Mouse (Mus musculus) embryonic facial prominence, embryonic 14.5 days (tissue): ENCODE results near the gene Agap1. TPM values are rescaled to one million over a fixed set of nuclear protein-coding genes. Genes with fewer than 3 reads are reported as not detected.

ENCODE experiments used
- ATAC-seq: fragments of 200-750 bp; cut with Nextera tagmentation; 2 replicates; pipeline ENCODE4 v1.8.0; 2017; ENCODE audit warnings: low read depth, moderate number of reproducible peaks, moderate TSS enrichment
- DNase-seq: peaks from one replicate; pipeline ENCODE4 v3.0.0-alpha.2; 2015; ENCODE audit warnings: low spot score
- H3K27ac ChIP-seq: fragments of 300-500 bp; sonication (generic); replicated peaks from 2 replicates; pipeline ENCODE4 v1.5.1; 2014; ENCODE audit warnings: low read depth, mild to moderate bottlenecking, low read length, moderate library complexity
- H3K27me3 ChIP-seq: fragments of 300-500 bp; sonication (generic); replicated peaks from 2 replicates; pipeline ENCODE4 v1.6.1; 2014; ENCODE audit warnings: low read length; ENCODE audit not compliant: control insufficient read depth, insufficient read depth
- H3K36me3 ChIP-seq: fragments of 300-500 bp; sonication (generic); 2 replicates; pipeline ENCODE4 v1.6.1; 2014; ENCODE audit warnings: low read length, mixed read lengths; ENCODE audit not compliant: control insufficient read depth, insufficient read depth
- H3K4me1 ChIP-seq: fragments of 300-500 bp; sonication (generic); 2 replicates; pipeline ENCODE4 v1.6.1; 2014; ENCODE audit warnings: antibody characterized with exemption, low read length; ENCODE audit not compliant: control insufficient read depth, insufficient read depth
- H3K4me2 ChIP-seq: fragments of 300-500 bp; sonication (generic); 2 replicates; pipeline ENCODE4 v1.6.1; 2014; ENCODE audit warnings: low read depth, mild to moderate bottlenecking, low read length, moderate library complexity, mixed read lengths
- H3K4me3 ChIP-seq: fragments of 300-500 bp; sonication (generic); 2 replicates; pipeline ENCODE4 v1.5.1; 2014; ENCODE audit warnings: low read depth, mild to moderate bottlenecking, low read length
- H3K9ac ChIP-seq: fragments of 300-500 bp; sonication (generic); 2 replicates; pipeline ENCODE4 v1.6.1; 2014; ENCODE audit warnings: low read depth, mild to moderate bottlenecking, low read length, moderate library complexity, mixed read lengths
- H3K9me3 ChIP-seq: fragments of 300-500 bp; sonication (generic); 2 replicates; pipeline ENCODE4 v1.6.1; 2016; ENCODE audit warnings: low read length; ENCODE audit not compliant: control insufficient read depth
- WGBS: fragments of 180-500 bp; shearing (Covaris S2); extraction: QIAGEN DNeasy Blood & Tissue Kit; methylation state at CpG from one replicate; pipeline ENCODE4 v1.1.7; 2014; 5-methylcytosine and 5-hydroxymethylcytosine counted together
- polyA plus RNA-seq: library from polyadenylated mRNA; unstranded; fragments of >200 nt; fragmentation: Nextera tagmentation; extraction: Ambion mirVana; gene quantifications from 2 replicates; pipeline ENCODE4 v1.2.1, GENCODE M21; 2014

Agap1 gene
- polyA plus RNA-seq, 1 experiment from 2014 or later: 19.9 TPM

DNA sequence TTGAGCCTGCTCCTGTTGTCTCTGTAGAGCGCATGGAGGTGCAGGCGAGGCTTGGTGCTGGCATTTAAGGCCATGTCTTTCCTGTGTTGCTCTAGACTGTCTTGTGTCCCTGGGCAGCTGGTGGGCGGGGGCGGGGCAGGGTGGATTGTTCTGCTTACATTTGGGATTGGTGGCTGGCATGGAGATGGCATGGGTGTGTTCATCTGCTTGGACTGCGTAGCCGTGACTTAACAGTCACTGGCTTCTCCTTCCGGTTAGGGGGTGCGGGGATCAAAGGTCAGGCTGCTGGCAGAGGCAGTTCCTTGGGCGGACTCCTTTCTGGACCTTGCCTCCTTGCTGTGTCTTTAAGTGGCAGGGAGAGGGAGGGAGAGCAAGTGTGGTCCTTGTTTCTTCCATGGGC, 26.5 kb downstream of the Agap1 start:
- H3K27ac ChIP-seq: no peak overlapping the region
- H3K36me3 ChIP-seq: no peaks in the 10 kb centered on the region
- H3K4me3 ChIP-seq: no peak overlapping the region
- no peak for DNase-seq
- 57% methylated on average over 7 of the region's 9 CpGs for WGBS
- no peak overlapping the region for H3K9ac ChIP-seq
- peaks cover 14% of the 10 kb centered on the region; the same call in 1 of the 2 replicates for H3K4me1 ChIP-seq
- H3K4me2 ChIP-seq: no peak overlapping the region
- ATAC-seq: no peak
- no peaks in the 10 kb centered on the region for H3K9me3 ChIP-seq
- no peaks in the 10 kb centered on the region for H3K27me3 ChIP-seq

DNA sequence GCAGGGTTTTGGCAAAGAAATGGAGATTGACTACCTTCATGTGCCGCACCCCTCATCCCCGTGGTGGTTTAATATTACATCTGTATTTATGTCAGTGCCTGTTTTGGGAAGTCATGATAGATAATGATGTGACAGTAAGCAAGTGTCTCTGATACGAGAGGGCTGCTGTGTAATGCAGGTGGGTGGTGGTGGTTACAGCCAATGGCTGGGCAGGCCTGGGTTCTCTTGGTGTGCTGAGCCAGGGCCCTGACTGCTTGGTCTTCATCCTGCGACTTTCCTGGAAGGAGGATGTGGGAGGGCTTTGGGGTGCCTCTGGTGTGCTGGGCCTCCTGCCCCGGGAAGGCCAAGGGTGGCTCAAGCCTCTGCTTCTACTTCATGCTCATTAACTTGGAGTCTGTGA, 28.2 kb downstream of the Agap1 start:
- 58% methylated on average over 5 of the region's 5 CpGs for WGBS
- H3K4me1 ChIP-seq: peaks cover 14% of the 10 kb centered on the region; the same call in 1 of the 2 replicates
- DNase-seq (no peak), ATAC-seq (no peak)
- H3K27ac ChIP-seq: no peak overlapping the region
- no peaks in the 10 kb centered on the region for H3K36me3 ChIP-seq
- no peak overlapping the region for H3K4me2 ChIP-seq
- no peak overlapping the region for H3K9ac ChIP-seq
- H3K27me3 ChIP-seq: no peaks in the 10 kb centered on the region
- no peak overlapping the region for H3K4me3 ChIP-seq
- H3K9me3 ChIP-seq: no peaks in the 10 kb centered on the region

DNA sequence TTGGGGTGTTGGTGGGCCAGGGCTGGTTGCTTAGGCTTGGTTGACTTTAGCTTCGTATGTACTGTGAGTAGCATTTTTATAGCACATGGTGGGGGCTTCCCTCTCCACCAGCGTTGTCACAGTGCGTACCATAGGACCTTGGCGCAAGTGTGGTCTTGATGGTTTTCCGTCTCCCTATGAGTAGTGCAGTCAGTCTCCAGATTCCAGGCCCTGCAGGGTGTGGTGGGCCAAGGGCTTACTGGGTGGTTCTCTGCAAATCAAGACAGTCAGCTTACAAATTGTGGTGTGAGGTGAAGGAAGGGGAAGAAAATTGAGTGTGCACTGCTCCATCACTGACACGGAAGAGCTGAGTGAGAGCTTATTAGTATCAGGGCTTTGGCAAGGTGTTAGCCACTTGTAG, 32.3 kb downstream of the Agap1 start:
- Histone ChIP-seq H3K27me3 (no peaks in the 10 kb centered on the region), H3K36me3 (no peaks in the 10 kb centered on the region), H3K4me1 (peaks cover 15% of the 10 kb centered on the region; the same call in 1 of the 2 replicates), H3K9ac (no peak overlapping the region), H3K4me3 (no peak overlapping the region), H3K4me2 (no peak overlapping the region), H3K27ac (no peak overlapping the region), H3K9me3 (no peaks in the 10 kb centered on the region)
- DNase-seq: no peak
- 93% methylated on average over 6 of the region's 6 CpGs for WGBS
- no peak for ATAC-seq

DNA sequence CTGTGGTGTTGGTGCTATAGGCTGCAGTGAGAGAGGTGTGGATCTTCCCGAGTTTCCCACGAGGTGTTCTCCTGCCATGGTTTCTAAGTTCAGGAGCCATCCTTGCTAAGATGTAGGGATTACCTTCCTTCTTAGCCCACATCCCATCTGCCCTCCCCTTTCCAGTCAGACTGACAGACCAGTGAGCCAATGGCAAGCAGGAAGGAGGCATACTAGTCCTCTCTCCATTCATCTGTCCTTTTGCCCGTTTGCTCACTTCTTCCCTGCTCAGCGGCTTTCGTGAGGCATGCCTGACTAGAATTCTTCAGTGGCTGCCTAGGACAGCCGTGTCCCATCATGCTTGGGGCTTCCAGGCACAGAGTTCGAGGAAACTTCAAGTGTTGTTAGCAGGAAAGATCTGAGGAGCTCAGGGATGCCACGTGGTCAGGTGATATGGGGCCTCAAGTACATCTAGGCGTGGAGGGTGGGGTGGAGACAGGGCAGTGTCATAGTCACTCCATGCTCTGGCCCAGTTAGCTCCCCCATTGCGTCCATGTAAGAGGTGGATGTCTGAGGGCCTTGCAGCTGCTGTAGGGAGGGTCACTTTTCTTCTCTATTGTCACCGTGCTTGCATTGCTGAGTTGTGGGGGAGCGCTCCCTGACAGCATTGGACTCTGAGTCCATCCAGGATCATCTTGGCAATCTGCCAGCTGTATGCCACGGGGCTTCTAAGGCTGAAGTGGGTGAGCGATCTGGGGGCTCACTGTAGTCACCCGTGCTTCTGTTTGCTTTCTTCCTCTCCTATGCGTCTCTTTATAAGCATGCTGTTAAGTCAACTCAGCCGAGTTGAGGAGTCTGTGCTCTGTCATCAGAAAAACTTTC, 34.7 kb downstream of the Agap1 start:
- Histone ChIP-seq H3K36me3 (no peaks in the 10 kb centered on the region), H3K4me1 (peaks cover 8% of the 10 kb centered on the region), H3K27ac (no peak overlapping the region), H3K9ac (no peak overlapping the region), H3K4me2 (no peak overlapping the region), H3K9me3 (no peaks in the 10 kb centered on the region), H3K4me3 (no peak overlapping the region), H3K27me3 (no peaks in the 10 kb centered on the region)
- DNase-seq (no peak), ATAC-seq (0 out of 2 replicates have a peak, but pooled peaks have one; percentile 34)
- WGBS: 71% methylated on average over 17 of the region's 17 CpGs

DNA sequence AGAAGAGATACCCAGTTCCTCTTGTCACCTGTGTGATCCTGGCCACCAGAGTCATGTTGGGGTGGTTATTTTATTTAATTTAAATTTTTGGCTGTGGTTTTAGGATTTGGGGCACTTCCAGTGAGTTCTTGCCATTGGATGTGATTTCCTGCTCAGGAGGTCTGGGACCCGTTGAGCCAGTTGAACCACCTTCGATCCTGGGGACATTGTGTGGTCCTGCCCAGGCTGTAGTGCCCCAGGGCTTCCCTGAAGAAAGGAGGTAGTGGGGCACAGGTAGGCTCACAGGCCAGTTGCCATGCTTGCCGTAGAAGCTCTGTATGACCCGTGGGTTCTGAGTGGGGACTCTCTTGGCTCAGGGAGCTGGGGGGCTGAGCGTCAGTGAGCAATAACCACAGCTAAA, 38.6 kb downstream of the Agap1 start:
- H3K36me3 ChIP-seq: no peaks in the 10 kb centered on the region
- no peak for ATAC-seq
- H3K9me3 ChIP-seq: no peaks in the 10 kb centered on the region
- no peak overlapping the region for H3K9ac ChIP-seq
- no peak for DNase-seq
- H3K27me3 ChIP-seq: no peaks in the 10 kb centered on the region
- H3K4me1 ChIP-seq: peaks cover 11% of the 10 kb centered on the region
- no peak overlapping the region for H3K4me3 ChIP-seq
- WGBS: 82% methylated on average over 5 of the region's 5 CpGs
- H3K27ac ChIP-seq: no peak overlapping the region
- H3K4me2 ChIP-seq: no peak overlapping the region

DNA sequence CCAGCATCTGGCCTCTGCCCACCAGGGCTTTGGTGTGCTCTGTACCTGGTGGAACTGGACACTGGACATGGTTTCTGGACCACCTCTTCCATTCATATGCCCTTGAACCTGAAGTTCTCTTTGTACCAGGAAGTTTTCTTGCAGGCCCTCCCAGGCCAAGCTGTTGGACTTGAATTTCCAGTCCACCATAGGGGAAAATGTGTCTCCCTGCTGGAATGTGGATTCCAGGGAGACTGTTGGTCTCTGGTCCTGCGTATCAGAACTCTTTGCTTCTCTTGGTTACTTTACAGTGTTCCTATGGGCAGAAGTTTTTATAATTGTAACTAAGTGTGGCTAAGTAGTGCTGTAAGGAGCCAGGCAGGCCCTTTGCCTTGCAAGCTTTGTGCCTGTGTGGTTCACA, 40.2 kb downstream of the Agap1 start:
- ATAC-seq: no peak
- no peak overlapping the region for H3K27ac ChIP-seq
- no peak overlapping the region for H3K4me2 ChIP-seq
- H3K4me1 ChIP-seq: peaks cover 11% of the 10 kb centered on the region
- no peak for DNase-seq
- no peaks in the 10 kb centered on the region for H3K36me3 ChIP-seq
- H3K4me3 ChIP-seq: no peak overlapping the region
- 70% methylated on average over 1 of the region's 1 CpGs for WGBS
- no peak overlapping the region for H3K9ac ChIP-seq
- no peaks in the 10 kb centered on the region for H3K27me3 ChIP-seq
- no peaks in the 10 kb centered on the region for H3K9me3 ChIP-seq

DNA sequence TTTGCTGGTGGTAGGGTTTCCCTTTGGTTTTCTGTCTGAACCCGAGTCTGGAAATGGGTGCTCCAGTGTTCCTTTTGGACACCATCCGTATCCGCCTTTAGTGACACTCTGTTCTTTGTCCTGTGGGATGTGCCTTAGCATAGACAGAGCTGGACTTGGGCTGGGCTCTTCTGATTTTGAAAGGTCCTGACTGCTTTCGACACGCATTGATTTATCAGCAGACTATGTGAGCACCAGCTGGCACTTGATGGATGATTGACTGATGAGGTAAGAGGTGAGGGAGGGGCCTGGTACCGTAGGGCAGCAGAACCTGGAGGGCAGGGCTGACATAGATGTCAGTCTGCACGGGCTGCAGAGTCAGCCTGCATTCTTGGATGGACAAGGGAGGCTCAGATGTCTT, 41.6 kb downstream of the Agap1 start:
- Histone ChIP-seq H3K4me2 (no peak overlapping the region), H3K36me3 (no peaks in the 10 kb centered on the region), H3K4me1 (peaks cover 16% of the 10 kb centered on the region), H3K9me3 (no peaks in the 10 kb centered on the region), H3K9ac (no peak overlapping the region), H3K4me3 (no peak overlapping the region), H3K27ac (no peak overlapping the region), H3K27me3 (no peaks in the 10 kb centered on the region)
- DNase-seq (no peak), ATAC-seq (no peak)
- WGBS: 72% methylated on average over 7 of the region's 7 CpGs

DNA sequence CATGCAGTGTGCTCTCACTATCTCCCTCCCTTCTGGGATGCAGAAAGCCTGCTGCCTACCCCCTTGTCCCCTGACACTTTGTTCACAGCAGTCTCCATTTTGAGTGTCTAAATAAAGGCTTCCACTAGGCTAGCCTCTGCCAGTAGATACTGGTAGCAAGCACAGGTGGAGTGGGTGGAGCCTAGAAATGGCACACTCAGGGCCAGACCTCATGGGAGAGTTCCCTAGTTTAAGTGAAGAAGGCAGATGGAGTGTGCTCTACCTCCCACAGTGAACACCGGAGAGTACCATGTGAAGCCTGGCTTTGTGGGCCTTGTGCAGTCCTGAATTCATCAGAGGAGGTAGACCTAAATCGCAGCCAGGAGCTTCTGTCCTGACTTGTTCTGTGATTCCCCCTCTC, 46.3 kb downstream of the Agap1 start:
- ATAC-seq: peak; percentile 69
- Histone ChIP-seq H3K4me1 (peaks cover 13% of the 10 kb centered on the region), H3K4me3 (no peak overlapping the region), H3K27ac (no peak overlapping the region), H3K4me2 (no peak overlapping the region), H3K36me3 (no peaks in the 10 kb centered on the region), H3K9me3 (0 out of 2 replicates have a peak, but pooled peaks cover 4% of the 10 kb centered on the region), H3K27me3 (no peaks in the 10 kb centered on the region), H3K9ac (no peak overlapping the region)
- 73% methylated on average over 2 of the region's 2 CpGs for WGBS
- no peak for DNase-seq

DNA sequence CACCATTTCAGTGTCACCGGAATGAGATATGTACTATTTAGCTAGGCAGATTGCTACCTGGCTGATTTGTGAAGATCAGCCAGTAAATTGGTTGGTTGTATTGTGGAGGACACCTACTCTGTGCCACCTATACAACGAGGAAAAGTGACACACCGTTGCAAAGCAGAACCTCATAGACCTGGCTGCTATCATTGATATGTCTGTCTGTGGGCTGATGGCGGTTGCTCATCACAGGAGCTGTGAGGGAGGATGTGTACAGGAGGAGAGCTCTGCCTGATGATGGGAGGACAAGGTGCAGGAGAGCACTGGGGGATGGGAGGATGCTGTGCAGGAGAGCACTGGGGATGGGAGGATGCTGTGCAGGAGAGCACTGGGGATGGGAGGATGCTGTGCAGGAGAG, 46.7 kb downstream of the Agap1 start:
- 87% methylated on average over 4 of the region's 4 CpGs for WGBS
- DNase-seq (no peak), ATAC-seq (no peak)
- Histone ChIP-seq H3K4me3 (no peak overlapping the region), H3K4me2 (no peak overlapping the region), H3K27me3 (no peaks in the 10 kb centered on the region), H3K27ac (no peak overlapping the region), H3K9ac (no peak overlapping the region), H3K36me3 (no peaks in the 10 kb centered on the region), H3K9me3 (0 out of 2 replicates have a peak, but pooled peaks cover 4% of the 10 kb centered on the region), H3K4me1 (peaks cover 10% of the 10 kb centered on the region)
